Mouse (Mus musculus): Measurements from ENCODE around the gene Cdadc1. TPM values are rescaled to one million over a fixed set of nuclear protein-coding genes. Genes with fewer than 3 reads are reported as not detected.

Cdadc1 gene
- polyA plus RNA-seq, 2 experiments, result 5.9 to 15.7 TPM

DNA sequence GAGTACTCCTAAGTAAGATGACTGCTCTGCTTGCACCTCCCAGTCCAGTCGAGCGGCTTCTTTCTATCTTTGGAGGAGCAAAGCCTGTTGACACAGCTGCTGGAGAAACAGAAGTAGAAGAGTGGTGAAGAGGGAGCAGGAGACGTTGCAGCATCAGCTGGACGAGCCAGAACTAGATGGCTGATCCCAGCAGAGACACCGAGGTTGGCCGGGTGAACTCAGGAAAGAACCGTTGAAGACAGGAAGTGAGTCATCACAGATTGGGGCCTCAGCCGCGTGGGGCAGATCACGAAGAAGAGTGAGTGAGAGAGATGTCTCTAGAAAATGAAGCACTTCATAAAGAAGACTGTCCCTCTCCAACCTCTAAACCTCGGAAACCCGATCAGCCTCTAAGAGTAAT lies 45.8 kb upstream of the Cdadc1 start:
- ATAC-seq (ENCODE audit: insufficient read depth) (no peak), DNase-seq (ENCODE audit: low read depth in 3 of 3, low spot score in 3 of 3) (no peak)
- WGBS (ENCODE audit: insufficient replicate concordance), result 11% methylated on average over 12 of the region's 12 CpGs
- H3K4me3 ChIP-seq (ENCODE audit: insufficient read depth in 1 of 2, low read depth in 2 of 2, low read length in 2 of 2), result no peak overlapping the region
- no peaks in the 10 kb centered on the region for H3K9me3 ChIP-seq (ENCODE audit: control insufficient read depth, low read length)
- no peak overlapping the region for H3K4me2 ChIP-seq (ENCODE audit: low read depth)
- TF ChIP-seq CTCF (IDR thresholded peaks at IDR 0.05; ENCODE audit: low read depth), result no peak
- no peak for TF ChIP-seq EP300 (IDR thresholded peaks at IDR 0.05; ENCODE audit: low read depth)
- no peaks in the 10 kb centered on the region for H3K36me3 ChIP-seq (replicated peaks; ENCODE audit: control insufficient read depth, insufficient read depth, low read depth)
- peaks cover 0 to 10% of the 10 kb centered on the region in 2 experiments; a peak in 2 of 4 replicates for H3K4me1 ChIP-seq (replicated peaks; ENCODE audit: control insufficient read depth in 2 of 2, insufficient read depth in 2 of 2, low read length in 1 of 2)
- H3K9ac ChIP-seq (replicated peaks), result no peak overlapping the region
- H3K27ac ChIP-seq, result no peak overlapping the region
- no peaks in the 10 kb centered on the region for H3K27me3 ChIP-seq (ENCODE audit: control insufficient read depth, insufficient read depth, low read length)

- H3K9me3 ChIP-seq (ENCODE audit: control insufficient read depth, low read length), result no peaks in the 10 kb centered on the region
- 60% methylated on average over 5 of the region's 5 CpGs for WGBS (ENCODE audit: insufficient replicate concordance)
Observed at GRCm38 (mm10) chr14:59641856-59642255, 44.1 kb upstream of the Cdadc1 start.

DNA sequence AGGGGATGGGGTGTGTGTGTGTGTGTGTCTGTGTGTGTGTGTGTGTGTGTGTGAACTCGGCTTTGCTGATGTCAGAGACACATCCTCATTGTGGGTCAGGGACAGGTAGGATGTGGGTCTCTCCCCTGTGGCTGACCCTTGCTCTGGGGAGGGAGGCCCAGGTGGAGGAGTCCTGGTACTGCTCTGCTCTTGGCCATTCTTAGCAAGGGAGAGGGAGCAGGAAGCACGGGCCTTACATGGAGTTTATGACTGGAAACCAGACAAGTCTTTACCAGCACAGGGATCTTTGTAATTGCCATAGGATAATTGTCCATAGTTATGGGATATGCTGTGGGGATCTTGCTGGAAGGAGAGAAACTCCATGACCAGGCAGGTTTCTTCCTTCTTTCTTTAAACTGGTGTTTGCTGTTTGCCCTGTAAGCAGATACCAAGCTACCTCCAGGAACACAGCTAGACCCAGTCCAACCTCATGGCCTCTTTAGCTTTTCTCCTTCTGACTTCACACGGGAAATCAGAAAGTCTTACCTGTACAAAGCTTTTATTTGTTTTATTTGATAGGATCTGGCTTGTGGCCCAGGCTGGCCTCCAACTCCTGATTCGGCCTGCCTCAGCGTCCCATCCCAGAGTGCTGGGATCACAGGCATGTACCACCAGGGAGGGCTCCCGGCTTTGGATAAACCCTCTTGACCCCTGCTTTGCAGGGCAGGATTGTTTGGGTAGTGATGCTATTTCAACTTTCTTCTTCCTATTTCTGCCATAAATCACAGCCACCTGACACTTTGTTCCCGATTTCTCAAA lies 41.3 kb upstream of the Cdadc1 start:
- H3K9me3 ChIP-seq (ENCODE audit: control insufficient read depth, low read length), result no peaks in the 10 kb centered on the region
- 53% methylated on average over 7 of the region's 7 CpGs for WGBS (ENCODE audit: insufficient replicate concordance)
- no peak overlapping the region for H3K9ac ChIP-seq (replicated peaks)
- no peak for ATAC-seq (ENCODE audit: insufficient read depth)
- H3K27ac ChIP-seq, result no peak overlapping the region
- H3K4me3 ChIP-seq (ENCODE audit: insufficient read depth in 1 of 2, low read depth in 2 of 2, low read length in 2 of 2), result no peak overlapping the region
- TF ChIP-seq CTCF (IDR thresholded peaks at IDR 0.05; ENCODE audit: low read depth) (no peak), EP300 (IDR thresholded peaks at IDR 0.05; ENCODE audit: low read depth) (no peak)
- H3K27me3 ChIP-seq (ENCODE audit: control insufficient read depth, insufficient read depth, low read length), result no peaks in the 10 kb centered on the region
- no peak for DNase-seq (ENCODE audit: low read depth in 3 of 3, low spot score in 3 of 3)
- H3K36me3 ChIP-seq (replicated peaks; ENCODE audit: control insufficient read depth, insufficient read depth, low read depth), result no peaks in the 10 kb centered on the region
- no peak overlapping the region for H3K4me2 ChIP-seq (ENCODE audit: low read depth)
- H3K4me1 ChIP-seq (replicated peaks; ENCODE audit: control insufficient read depth in 2 of 2, insufficient read depth in 2 of 2, low read length in 1 of 2), result peaks cover 0 to 6% of the 10 kb centered on the region in 2 experiments; a peak in 2 of 4 replicates

More at GRCm38 (mm10) chr14:59641856-59642255, 44.1 kb upstream of the Cdadc1 start:
- no peak for TF ChIP-seq CTCF (IDR thresholded peaks at IDR 0.05; ENCODE audit: low read depth)
- no peak for TF ChIP-seq EP300 (IDR thresholded peaks at IDR 0.05; ENCODE audit: low read depth)
- H3K36me3 ChIP-seq (replicated peaks; ENCODE audit: control insufficient read depth, insufficient read depth, low read depth), result no peaks in the 10 kb centered on the region
- ATAC-seq (ENCODE audit: insufficient read depth), result no peak
- H3K27me3 ChIP-seq (ENCODE audit: control insufficient read depth, insufficient read depth, low read length), result no peaks in the 10 kb centered on the region
- H3K9ac ChIP-seq (replicated peaks), result no peak overlapping the region
- no peak overlapping the region for H3K4me3 ChIP-seq (ENCODE audit: insufficient read depth in 1 of 2, low read depth in 2 of 2, low read length in 2 of 2)
- peaks cover 0 to 10% of the 10 kb centered on the region in 2 experiments; a peak in 2 of 4 replicates for H3K4me1 ChIP-seq (replicated peaks; ENCODE audit: control insufficient read depth in 2 of 2, insufficient read depth in 2 of 2, low read length in 1 of 2)
- no peak for DNase-seq (ENCODE audit: low read depth in 3 of 3, low spot score in 3 of 3)
- H3K4me2 ChIP-seq (ENCODE audit: low read depth), result no peak overlapping the region
- H3K27ac ChIP-seq, result no peak overlapping the region

- Histone ChIP-seq H3K4me2 (ENCODE audit: low read depth) (no peak overlapping the region), H3K27me3 (ENCODE audit: control insufficient read depth, insufficient read depth, low read length) (no peaks in the 10 kb centered on the region), H3K4me3 (ENCODE audit: insufficient read depth in 1 of 2, low read depth in 2 of 2, low read length in 2 of 2) (no peak overlapping the region), H3K36me3 (replicated peaks; ENCODE audit: control insufficient read depth, insufficient read depth, low read depth) (no peaks in the 10 kb centered on the region), H3K9me3 (ENCODE audit: control insufficient read depth, low read length) (no peaks in the 10 kb centered on the region), H3K9ac (replicated peaks) (no peak overlapping the region), H3K27ac (no peak overlapping the region), H3K4me1 (replicated peaks; ENCODE audit: control insufficient read depth in 2 of 2, insufficient read depth in 2 of 2, low read length in 1 of 2) (no peaks in the 10 kb centered on the region)
- 69% methylated on average over 9 of the region's 9 CpGs for WGBS (ENCODE audit: insufficient replicate concordance)
- ATAC-seq (ENCODE audit: insufficient read depth) (no peak), DNase-seq (ENCODE audit: low read depth in 3 of 3, low spot score in 3 of 3) (no peak)
- TF ChIP-seq EP300 (IDR thresholded peaks at IDR 0.05; ENCODE audit: low read depth) (no peak), CTCF (IDR thresholded peaks at IDR 0.05; ENCODE audit: low read depth) (no peak)
Observed at GRCm38 (mm10) chr14:59633988-59634387, 36.2 kb upstream of the Cdadc1 start.

DNA sequence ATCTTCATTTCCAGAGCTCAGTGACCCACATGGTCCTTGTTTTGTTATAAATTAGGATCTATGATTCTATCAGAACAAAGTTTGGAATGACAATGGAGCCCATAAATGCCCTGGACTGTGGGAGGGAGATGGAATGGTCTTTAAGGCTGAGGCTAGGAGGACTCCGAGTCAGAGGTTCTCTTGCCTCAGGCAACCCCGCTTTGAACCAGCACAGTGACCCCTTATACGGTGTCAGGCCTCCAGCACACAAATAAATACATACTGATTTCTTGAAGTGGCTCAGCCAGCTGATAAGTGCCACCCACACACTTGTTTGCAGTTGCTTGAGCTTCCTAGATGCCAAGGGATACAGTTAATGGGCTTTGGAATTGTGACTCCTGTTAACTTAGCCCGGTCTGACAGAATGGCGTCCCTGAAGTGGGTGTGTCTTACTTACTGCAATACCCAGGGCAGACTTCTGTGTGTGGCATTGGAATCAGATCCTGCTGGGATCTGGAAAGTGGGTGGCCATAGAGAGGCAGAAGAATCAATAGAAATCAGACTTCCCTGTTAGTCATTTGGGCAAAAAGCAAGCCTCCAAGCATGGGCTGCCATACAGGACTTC lies 35.6 kb upstream of the Cdadc1 start:
- DNase-seq (ENCODE audit: low read depth in 3 of 3, low spot score in 3 of 3) (no peak), ATAC-seq (ENCODE audit: insufficient read depth) (no peak)
- Histone ChIP-seq H3K4me2 (ENCODE audit: low read depth) (no peak overlapping the region), H3K27me3 (ENCODE audit: control insufficient read depth, insufficient read depth, low read length) (no peaks in the 10 kb centered on the region), H3K4me1 (replicated peaks; ENCODE audit: control insufficient read depth in 2 of 2, insufficient read depth in 2 of 2, low read length in 1 of 2) (no peaks in the 10 kb centered on the region), H3K4me3 (ENCODE audit: insufficient read depth in 1 of 2, low read depth in 2 of 2, low read length in 2 of 2) (no peak overlapping the region), H3K27ac (no peak overlapping the region), H3K9me3 (ENCODE audit: control insufficient read depth, low read length) (no peaks in the 10 kb centered on the region), H3K9ac (replicated peaks) (no peak overlapping the region), H3K36me3 (replicated peaks; ENCODE audit: control insufficient read depth, insufficient read depth, low read depth) (no peaks in the 10 kb centered on the region)
- TF ChIP-seq EP300 (IDR thresholded peaks at IDR 0.05; ENCODE audit: low read depth), result no peak
- TF ChIP-seq CTCF (IDR thresholded peaks at IDR 0.05; ENCODE audit: low read depth), result no peak
- WGBS (ENCODE audit: insufficient replicate concordance), result 77% methylated on average over 5 of the region's 5 CpGs
